Mouse (Mus musculus) lung, embryonic 14.5 days (tissue): Measurements from ENCODE around the gene 1700012A03Rik. TPM values are rescaled to one million over a fixed set of nuclear protein-coding genes. Genes with fewer than 3 reads are reported as not detected.

ENCODE experiments used
- ATAC-seq: fragments of 200-750 bp; cut with Nextera tagmentation; 2 replicates; pipeline ENCODE4 v1.8.0; 2017; ENCODE audit warnings: mild to moderate bottlenecking, moderate TSS enrichment, moderate library complexity; ENCODE audit not compliant: insufficient read depth
- DNase-seq: peaks from one replicate; pipeline ENCODE4 v3.0.0-alpha.2; 2015
- H3K27ac ChIP-seq: fragments of 300-500 bp; sonication (generic); 2 replicates; pipeline ENCODE4 v1.5.1; 2014; ENCODE audit warnings: low read depth, mild to moderate bottlenecking, moderate library complexity
- H3K27me3 ChIP-seq: fragments of 300-500 bp; sonication (generic); 2 replicates; pipeline ENCODE4 v1.6.1; 2014; ENCODE audit warnings: low read length, control low read depth; ENCODE audit not compliant: insufficient read depth
- H3K36me3 ChIP-seq: fragments of 300-500 bp; sonication (generic); 2 replicates; pipeline ENCODE4 v1.6.1; 2014; ENCODE audit warnings: control low read depth; ENCODE audit not compliant: insufficient read depth
- H3K4me1 ChIP-seq: fragments of 300-500 bp; sonication (generic); 2 replicates; pipeline ENCODE4 v1.6.1; 2014; ENCODE audit warnings: antibody characterized with exemption, control low read depth; ENCODE audit not compliant: insufficient read depth
- H3K4me2 ChIP-seq: fragments of 300-500 bp; sonication (generic); 2 replicates; pipeline ENCODE4 v1.6.1; 2014; ENCODE audit warnings: mild to moderate bottlenecking
- H3K4me3 ChIP-seq: fragments of 300-500 bp; sonication (generic); 2 replicates; pipeline ENCODE4 v1.5.1; 2014; ENCODE audit warnings: low read depth, low read length
- H3K9ac ChIP-seq: fragments of 300-500 bp; sonication (generic); 2 replicates; pipeline ENCODE4 v1.6.1; 2014
- H3K9me3 ChIP-seq: fragments of 300-500 bp; sonication (generic); 2 replicates; pipeline ENCODE4 v1.6.1; 2016; ENCODE audit warnings: low read depth, low read length, control low read depth
- CTCF ChIP-seq: IDR thresholded peaks from 2 replicates; pipeline ENCODE4 v1.5.1; 2016; ENCODE audit warnings: antibody characterized with exemption, low read depth
- WGBS: fragments of 180-500 bp; shearing (Covaris S2); extraction: QIAGEN DNeasy Blood & Tissue Kit; methylation state at CpG from one replicate; pipeline ENCODE4 v1.1.7; 2014; 5-methylcytosine and 5-hydroxymethylcytosine counted together
- polyA plus RNA-seq: library from polyadenylated mRNA; unstranded; fragments of >200 nt; fragmentation: Nextera tagmentation; extraction: Ambion mirVana; gene quantifications from 2 replicates; pipeline ENCODE4 v1.2.1, GENCODE M21; 2014

The 1700012A03Rik gene
- polyA plus RNA-seq, result not detected in 2 replicates

DNA sequence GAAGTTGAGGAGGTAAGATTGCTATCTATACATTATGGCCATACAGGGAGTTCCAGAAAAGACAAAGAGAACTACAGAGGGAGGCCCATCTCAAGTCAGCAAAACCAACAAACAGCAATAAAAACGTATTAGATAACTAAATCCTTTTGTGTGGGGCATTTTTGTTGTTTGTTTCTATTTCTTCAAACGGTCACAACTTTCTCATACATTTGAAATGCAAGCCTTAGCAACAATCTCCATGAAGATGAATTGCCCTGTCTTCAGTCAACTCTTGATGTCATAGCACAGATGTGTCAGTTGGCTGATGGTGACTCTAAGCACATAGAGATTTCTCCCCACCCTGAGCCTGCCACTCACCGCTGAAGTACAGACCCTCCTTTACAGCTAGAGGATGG is at the start of gene 1700012A03Rik:
Gene 1700012A03Rik (plus strand): TSS at position 296 of the 395 bp plus-strand sequence.
- H3K9ac ChIP-seq, result no peak within 1 kb of the TSS
- no peaks in the 10 kb centered on the region for H3K4me1 ChIP-seq
- no peaks in the 10 kb centered on the region for H3K9me3 ChIP-seq
- H3K27ac ChIP-seq, result no peak within 1 kb of the TSS
- no peak within 1 kb of the TSS for H3K4me3 ChIP-seq
- ATAC-seq (no peak), DNase-seq (no peak)
- no peak within 1 kb of the TSS for H3K4me2 ChIP-seq
- WGBS, result 76% methylated on average over 3 of the region's 3 CpGs
- H3K27me3 ChIP-seq, result no peaks in the 10 kb centered on the region
- no peaks in the 10 kb centered on the region for H3K36me3 ChIP-seq
- no peak for TF ChIP-seq CTCF

DNA sequence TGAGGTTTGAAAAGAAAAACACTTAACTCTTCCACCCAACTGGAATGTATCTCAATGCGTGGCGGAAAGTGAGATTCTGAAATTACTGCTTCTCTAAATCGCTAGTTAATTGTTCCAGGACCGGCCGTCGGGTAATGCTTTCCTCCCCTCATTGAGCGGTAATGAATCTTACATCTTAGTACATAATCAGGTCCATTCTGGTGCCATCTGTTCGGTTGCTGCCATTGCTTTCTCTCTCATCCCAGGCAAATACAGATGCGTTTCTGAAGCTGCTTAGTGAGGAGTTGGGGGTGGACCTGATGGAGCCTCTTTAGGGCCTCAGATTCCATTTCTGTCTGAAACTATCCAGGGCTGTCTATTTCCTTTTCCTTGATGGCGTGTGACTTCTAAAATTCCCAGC is 45.8 kb upstream of the 1700012A03Rik start:
- no peak for TF ChIP-seq CTCF
- ATAC-seq, result no peak
- Histone ChIP-seq H3K4me2 (no peak overlapping the region), H3K9me3 (no peaks in the 10 kb centered on the region), H3K36me3 (no peaks in the 10 kb centered on the region), H3K4me3 (no peak overlapping the region), H3K9ac (no peak overlapping the region), H3K27ac (no peak overlapping the region), H3K27me3 (no peaks in the 10 kb centered on the region), H3K4me1 (no peaks in the 10 kb centered on the region)
- DNase-seq, result no peak
- 93% methylated on average over 10 of the region's 10 CpGs for WGBS

DNA sequence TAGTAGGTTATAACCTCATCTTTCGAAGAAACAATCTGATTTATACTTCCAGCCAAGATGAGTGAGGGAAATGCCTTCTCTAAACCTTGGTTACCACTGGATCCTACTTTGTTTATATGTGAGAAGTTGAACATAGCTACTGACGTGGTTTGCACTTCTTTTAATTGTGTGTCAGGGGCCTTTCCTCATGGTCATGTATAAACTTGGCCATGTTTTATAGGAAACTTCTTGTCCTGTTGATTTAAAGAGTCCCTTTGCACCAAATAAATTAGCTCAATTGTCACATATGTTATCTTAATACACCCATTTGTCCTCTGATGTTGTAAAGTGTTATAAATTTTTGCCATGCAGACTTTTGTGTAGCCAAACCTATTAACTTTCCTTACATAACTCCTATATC is 44.1 kb upstream of the 1700012A03Rik start:
- DNase-seq (peak; percentile 76), ATAC-seq (peak; percentile 82)
- no peaks in the 10 kb centered on the region for H3K9me3 ChIP-seq
- H3K27me3 ChIP-seq, result no peaks in the 10 kb centered on the region
- 42% methylated on average over 2 of the region's 2 CpGs for WGBS
- no peak overlapping the region for H3K4me2 ChIP-seq
- no peak for TF ChIP-seq CTCF
- H3K4me3 ChIP-seq, result no peak overlapping the region
- no peaks in the 10 kb centered on the region for H3K36me3 ChIP-seq
- no peak overlapping the region for H3K9ac ChIP-seq
- H3K4me1 ChIP-seq, result no peaks in the 10 kb centered on the region
- no peak overlapping the region for H3K27ac ChIP-seq

DNA sequence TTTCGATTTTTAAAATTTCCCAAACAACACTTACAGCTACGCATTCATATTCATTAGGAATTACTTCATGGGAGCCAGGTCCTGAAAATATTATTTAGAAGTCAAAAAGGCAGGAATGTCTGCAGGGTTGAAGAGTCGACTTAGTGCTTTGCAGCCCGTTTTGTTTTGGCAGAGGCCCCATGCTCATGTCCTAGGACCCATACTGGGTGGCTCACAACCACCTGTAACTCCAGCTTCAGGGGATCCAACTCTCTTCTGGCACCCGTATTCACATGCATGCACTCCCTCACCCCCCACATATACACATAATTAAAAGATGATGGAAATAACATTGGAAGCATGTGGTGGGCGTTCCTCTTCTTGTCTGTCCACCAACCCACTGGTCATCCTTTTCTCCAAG is 43.7 kb upstream of the 1700012A03Rik start:
- DNase-seq (no peak), ATAC-seq (peak; percentile 58; the same call in 1 of the 2 replicates)
- Histone ChIP-seq H3K4me2 (no peak overlapping the region), H3K27me3 (no peaks in the 10 kb centered on the region), H3K27ac (no peak overlapping the region), H3K9ac (no peak overlapping the region), H3K9me3 (no peaks in the 10 kb centered on the region), H3K4me3 (no peak overlapping the region), H3K4me1 (no peaks in the 10 kb centered on the region), H3K36me3 (no peaks in the 10 kb centered on the region)
- no peak for TF ChIP-seq CTCF
- WGBS, result 52% methylated on average over 6 of the region's 6 CpGs

DNA sequence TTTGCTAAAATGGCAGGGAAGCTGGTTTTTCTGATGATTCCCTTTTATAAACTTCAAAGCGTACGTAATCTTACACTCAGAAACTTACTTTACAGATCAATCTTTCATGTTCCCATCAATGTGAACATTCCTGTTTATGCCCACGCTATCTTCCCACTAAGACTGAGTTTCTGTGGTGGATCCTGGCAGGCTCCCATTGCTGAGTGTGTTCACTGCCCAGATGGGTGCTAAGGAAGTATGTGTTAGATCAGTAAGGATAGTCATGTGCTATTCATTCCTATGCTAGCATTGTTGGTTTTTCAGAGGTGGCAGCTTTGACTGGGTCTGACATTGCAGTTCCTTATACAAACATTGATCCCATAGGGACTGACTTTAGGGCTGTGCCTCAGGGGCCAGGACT is 42.7 kb upstream of the 1700012A03Rik start:
- Histone ChIP-seq H3K4me1 (no peaks in the 10 kb centered on the region), H3K4me3 (no peak overlapping the region), H3K27ac (no peak overlapping the region), H3K4me2 (no peak overlapping the region), H3K9me3 (no peaks in the 10 kb centered on the region), H3K9ac (no peak overlapping the region), H3K27me3 (no peaks in the 10 kb centered on the region), H3K36me3 (no peaks in the 10 kb centered on the region)
- WGBS, result 88% methylated on average over 3 of the region's 3 CpGs
- no peak for TF ChIP-seq CTCF
- ATAC-seq (no peak), DNase-seq (no peak)

DNA sequence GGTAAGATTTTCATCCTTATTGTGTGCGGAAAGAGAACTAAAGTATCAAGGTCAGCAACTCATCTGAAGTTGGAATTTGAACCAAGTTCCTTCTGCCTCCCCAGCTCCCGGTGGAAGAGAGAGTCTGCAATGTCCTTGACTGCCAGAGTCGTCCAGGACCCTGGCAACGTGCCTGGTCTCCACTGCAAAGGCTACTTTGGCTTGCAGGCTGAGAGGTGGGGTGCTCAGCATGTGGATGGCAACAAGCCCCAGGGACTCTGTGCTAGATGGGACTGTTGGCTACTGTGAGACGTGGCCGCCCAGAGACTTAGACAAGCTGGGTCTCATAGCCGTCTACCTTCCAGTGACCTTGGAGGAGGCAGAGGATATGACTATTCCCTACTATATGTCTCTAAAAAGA is 33.2 kb upstream of the 1700012A03Rik start:
- H3K9me3 ChIP-seq, result no peaks in the 10 kb centered on the region
- H3K4me1 ChIP-seq, result peaks cover 11% of the 10 kb centered on the region; the same call in 1 of the 2 replicates
- peak overlapping the region; percentile 67; the same call in 1 of the 2 replicates for H3K27ac ChIP-seq
- TF ChIP-seq CTCF, result no peak
- H3K4me2 ChIP-seq, result no peak overlapping the region
- no peak overlapping the region for H3K4me3 ChIP-seq
- WGBS, result 68% methylated on average over 7 of the region's 7 CpGs
- DNase-seq (peak; percentile 63), ATAC-seq (no peak)
- no peaks in the 10 kb centered on the region for H3K36me3 ChIP-seq
- H3K9ac ChIP-seq, result no peak overlapping the region
- no peaks in the 10 kb centered on the region for H3K27me3 ChIP-seq

DNA sequence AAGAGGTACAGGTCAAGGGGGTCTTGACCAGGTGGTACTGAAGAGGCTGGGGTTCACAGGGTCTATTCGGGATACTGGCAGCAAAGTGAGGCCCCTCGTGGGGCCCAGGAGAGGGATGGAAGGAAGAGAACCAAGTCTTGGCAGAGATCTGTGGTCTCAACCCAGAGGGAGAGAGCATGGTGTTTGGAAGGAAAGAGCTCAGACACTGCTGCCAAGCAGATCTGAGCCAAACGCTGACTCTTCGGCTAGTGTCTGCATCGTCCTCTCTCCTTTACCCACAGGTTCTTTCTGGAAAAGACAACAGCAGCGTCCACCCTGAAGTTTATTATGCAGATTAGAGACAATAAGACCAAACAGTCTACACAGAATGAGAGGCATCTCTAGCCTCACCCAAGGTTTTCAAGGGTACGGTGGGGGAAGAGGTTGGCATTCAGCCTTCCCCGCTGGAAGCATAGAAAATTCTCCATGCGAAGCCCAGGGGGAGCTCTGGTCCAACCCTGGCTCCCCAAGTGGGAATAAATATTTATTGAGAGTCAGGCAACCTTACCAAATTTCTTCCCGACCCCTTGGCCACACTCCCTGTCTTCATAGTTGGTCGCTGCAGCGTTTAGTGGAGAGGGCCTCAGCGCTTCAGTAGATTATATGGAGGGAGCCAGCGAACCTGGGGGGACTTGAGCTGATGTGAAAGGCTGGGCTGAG is 32.5 kb upstream of the 1700012A03Rik start:
- ATAC-seq, result peak; percentile 82; the same call in 1 of the 2 replicates

More for the DNA sequence above, 32.5 kb upstream of the 1700012A03Rik start:
- Histone ChIP-seq H3K27ac (peak overlapping the region; percentile 67), H3K36me3 (no peaks in the 10 kb centered on the region), H3K9ac (no peak overlapping the region), H3K9me3 (no peaks in the 10 kb centered on the region), H3K4me3 (no peak overlapping the region), H3K4me1 (peaks cover 11% of the 10 kb centered on the region; the same call in 1 of the 2 replicates), H3K27me3 (no peaks in the 10 kb centered on the region), H3K4me2 (no peak overlapping the region)
- DNase-seq, result peak; percentile 49
- peak; percentile 57 for TF ChIP-seq CTCF
- 48% methylated on average over 14 of the region's 14 CpGs for WGBS
